Mouse (Mus musculus): Measurements from ENCODE around the gene Fat1. TPM values are rescaled to one million over a fixed set of nuclear protein-coding genes. Genes with fewer than 3 reads are reported as not detected.
"Not testable (repeated sequence)": the region's sequence is repeated elsewhere in the genome, so short reads cannot be mapped to it uniquely, and the experiment has no call there.

The Fat1 gene
- polyA plus RNA-seq, 1 experiment, result 11.5 TPM

DNA sequence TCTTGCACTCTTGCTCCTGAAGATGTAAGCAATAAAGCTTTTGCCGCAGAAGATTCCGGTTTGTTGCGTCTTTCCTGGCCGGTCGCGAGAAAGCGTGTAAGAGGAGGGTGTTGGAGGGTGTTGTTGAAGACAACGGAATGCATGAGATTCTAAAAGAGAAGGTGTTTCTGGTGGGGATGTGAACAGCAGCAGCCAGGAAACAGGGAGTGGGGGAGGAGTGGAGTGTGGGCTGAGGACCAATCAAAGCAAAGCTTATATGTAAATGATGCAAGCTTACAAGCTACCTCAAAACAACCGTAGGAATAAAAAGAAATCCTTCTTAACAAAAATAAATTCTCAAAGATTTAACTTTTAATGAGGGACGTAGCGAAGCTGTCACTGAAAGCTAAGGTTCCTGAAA, 127.1 kb downstream of the Fat1 start:
- Histone ChIP-seq H3ac (ENCODE audit: control insufficient read depth, insufficient read length) (no peak overlapping the region), H3K79me2 (ENCODE audit: control insufficient read depth, insufficient read depth) (no peaks in the 10 kb centered on the region), H3K27me3 (ENCODE audit: control insufficient read depth, insufficient read depth, insufficient read length) (no peaks in the 10 kb centered on the region), H3K4me3 (no peak overlapping the region), H3K4me2 (ENCODE audit: low read depth) (no peak overlapping the region), H3K36me3 (ENCODE audit: control insufficient read depth, insufficient read depth) (no peaks in the 10 kb centered on the region)
- no peak for TF ChIP-seq SRF (IDR thresholded peaks at IDR 0.05; ENCODE audit: control insufficient read depth, insufficient read length, low read depth)
- TF ChIP-seq CEBPB (IDR thresholded peaks at IDR 0.05; ENCODE audit: insufficient read depth, poor library complexity, severe bottlenecking), result no peak
- TF ChIP-seq POLR2AphosphoS2 (IDR thresholded peaks at IDR 0.05; ENCODE audit: insufficient read length, low read depth), result no peak
- no peak for TF ChIP-seq MAX (IDR thresholded peaks at IDR 0.05; ENCODE audit: low read depth)
- TF ChIP-seq USF1 (IDR thresholded peaks at IDR 0.05; ENCODE audit: low read depth), result no peak
- TF ChIP-seq MYOD1 (IDR thresholded peaks at IDR 0.05; ENCODE audit: control insufficient read depth in 1 of 3, insufficient read length in 2 of 3, low read depth in 2 of 3), result no peak
- TF ChIP-seq E2F4 (IDR thresholded peaks at IDR 0.05; ENCODE audit: insufficient read depth), result no peak
- TF ChIP-seq REST (IDR thresholded peaks at IDR 0.05; ENCODE audit: insufficient read depth, insufficient read length), result no peak
- no peak for TF ChIP-seq TCF3 (IDR thresholded peaks at IDR 0.05; ENCODE audit: insufficient read length, low read depth)
- TF ChIP-seq TCF12 (IDR thresholded peaks at IDR 0.05; ENCODE audit: insufficient read depth, poor library complexity, severe bottlenecking), result no peak
- TF ChIP-seq POLR2A (IDR thresholded peaks at IDR 0.05; ENCODE audit: insufficient read length, low read depth), result no peak
- no peak for TF ChIP-seq MYOG (IDR thresholded peaks at IDR 0.05; ENCODE audit: control insufficient read depth in 1 of 3, insufficient read depth in 1 of 3, insufficient read length in 2 of 3, low read depth in 2 of 3)

DNA sequence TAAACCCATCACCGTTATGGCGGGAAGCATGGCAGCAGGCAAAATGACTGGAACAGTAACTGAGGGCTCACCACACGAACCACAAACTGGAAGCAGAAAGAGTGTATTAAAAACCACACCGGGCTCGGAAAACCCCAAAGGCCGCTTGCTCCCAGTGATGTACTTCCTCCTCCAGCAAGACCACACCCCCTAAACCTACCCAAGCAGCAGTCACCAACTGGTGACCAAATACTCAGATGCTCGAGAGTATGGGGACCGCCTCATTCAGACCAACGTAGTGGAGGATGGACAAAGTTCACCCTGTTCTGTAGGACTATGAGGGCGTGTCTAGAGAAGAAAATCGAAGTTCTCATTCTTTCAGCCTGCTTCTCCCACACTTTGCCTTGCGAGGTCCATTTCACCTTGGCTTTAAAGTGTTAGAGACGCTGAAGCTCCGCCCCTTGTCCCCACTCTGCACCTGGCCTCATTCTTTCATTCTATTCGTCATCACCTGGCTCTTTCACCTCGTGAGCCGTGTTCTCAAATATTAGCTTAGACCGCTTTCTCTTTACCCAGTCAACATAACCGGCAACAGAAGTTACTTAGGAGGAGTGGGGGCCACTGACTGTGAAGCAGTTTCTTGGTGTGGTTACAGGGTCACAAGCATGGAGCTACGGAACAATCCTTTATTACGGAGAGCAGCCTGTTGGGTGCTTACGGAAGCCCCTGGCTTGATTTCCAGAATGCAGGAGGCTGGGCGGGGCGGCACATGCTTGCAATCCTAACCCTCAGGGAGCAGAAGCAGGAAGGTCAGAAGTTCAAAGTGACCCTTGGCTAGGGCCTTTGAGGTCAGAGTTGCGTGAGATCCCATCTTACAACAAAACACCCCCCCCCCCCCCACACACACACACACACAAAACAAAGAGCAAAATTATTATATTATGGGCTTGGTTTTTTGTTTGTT, 128.0 kb downstream of the Fat1 start:
- Histone ChIP-seq H3K27me3 (ENCODE audit: control insufficient read depth, insufficient read depth, insufficient read length) (no peaks in the 10 kb centered on the region), H3K4me2 (ENCODE audit: low read depth) (no peak overlapping the region), H3ac (ENCODE audit: control insufficient read depth, insufficient read length) (no peak overlapping the region), H3K79me2 (ENCODE audit: control insufficient read depth, insufficient read depth) (no peaks in the 10 kb centered on the region), H3K4me3 (no peak overlapping the region), H3K36me3 (ENCODE audit: control insufficient read depth, insufficient read depth) (no peaks in the 10 kb centered on the region)
- TF ChIP-seq USF1 (IDR thresholded peaks at IDR 0.05; ENCODE audit: low read depth), result no peak
- TF ChIP-seq TCF3 (IDR thresholded peaks at IDR 0.05; ENCODE audit: insufficient read length, low read depth), result no peak
- no peak for TF ChIP-seq SRF (IDR thresholded peaks at IDR 0.05; ENCODE audit: control insufficient read depth, insufficient read length, low read depth)
- TF ChIP-seq CEBPB (IDR thresholded peaks at IDR 0.05; ENCODE audit: insufficient read depth, poor library complexity, severe bottlenecking), result no peak
- TF ChIP-seq POLR2A (IDR thresholded peaks at IDR 0.05; ENCODE audit: insufficient read length, low read depth), result no peak
- TF ChIP-seq E2F4 (IDR thresholded peaks at IDR 0.05; ENCODE audit: insufficient read depth), result no peak
- no peak for TF ChIP-seq MYOD1 (IDR thresholded peaks at IDR 0.05; ENCODE audit: control insufficient read depth in 1 of 3, insufficient read length in 2 of 3, low read depth in 2 of 3)
- TF ChIP-seq POLR2AphosphoS2 (IDR thresholded peaks at IDR 0.05; ENCODE audit: insufficient read length, low read depth), result no peak
- TF ChIP-seq MYOG (IDR thresholded peaks at IDR 0.05; ENCODE audit: control insufficient read depth in 1 of 3, insufficient read depth in 1 of 3, insufficient read length in 2 of 3, low read depth in 2 of 3), result no peak
- no peak for TF ChIP-seq REST (IDR thresholded peaks at IDR 0.05; ENCODE audit: insufficient read depth, insufficient read length)

DNA sequence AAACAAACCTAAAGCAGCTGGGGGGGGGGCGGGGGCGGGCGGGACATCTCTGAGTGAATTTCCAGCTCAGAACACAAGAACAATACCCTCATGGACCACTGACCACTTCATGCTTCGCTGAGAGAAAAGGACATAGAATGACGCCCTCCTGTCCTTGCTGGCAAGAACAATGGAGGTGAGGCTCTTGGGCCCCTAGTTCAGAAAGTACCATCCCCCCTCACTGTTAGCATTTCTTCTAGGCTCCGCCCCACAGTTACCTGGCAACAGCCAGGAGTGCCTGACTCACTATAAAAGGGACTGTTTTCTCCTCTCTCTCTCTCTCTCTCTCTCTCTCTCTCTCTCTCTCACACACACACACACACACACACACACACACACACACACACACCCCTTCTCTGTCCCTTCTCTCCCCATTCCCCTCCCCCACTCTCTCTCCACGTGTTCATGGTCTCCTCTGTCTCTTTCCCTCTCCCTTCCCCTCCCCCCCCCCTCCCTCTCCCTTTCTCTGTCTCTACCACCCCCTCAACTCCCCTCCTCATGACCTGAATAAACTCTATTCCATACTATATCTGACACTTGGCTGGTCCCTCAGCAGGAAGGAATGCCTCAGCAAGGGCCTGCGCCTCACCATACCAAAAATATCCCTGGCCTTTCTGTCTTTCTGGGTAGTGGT, 129.1 kb downstream of the Fat1 start:
- Histone ChIP-seq H3K36me3 (ENCODE audit: control insufficient read depth, insufficient read depth) (no peaks in the 10 kb centered on the region), H3K79me2 (ENCODE audit: control insufficient read depth, insufficient read depth) (no peaks in the 10 kb centered on the region), H3ac (ENCODE audit: control insufficient read depth, insufficient read length) (no peak overlapping the region), H3K4me3 (no peak overlapping the region), H3K4me2 (ENCODE audit: low read depth) (no peak overlapping the region), H3K27me3 (ENCODE audit: control insufficient read depth, insufficient read depth, insufficient read length) (no peaks in the 10 kb centered on the region)
- TF ChIP-seq POLR2AphosphoS2 (IDR thresholded peaks at IDR 0.05; ENCODE audit: insufficient read length, low read depth) (no peak), MYOD1 (IDR thresholded peaks at IDR 0.05; ENCODE audit: control insufficient read depth in 1 of 3, insufficient read length in 2 of 3, low read depth in 2 of 3) (no peak), E2F4 (IDR thresholded peaks at IDR 0.05; ENCODE audit: insufficient read depth) (no peak), MAX (IDR thresholded peaks at IDR 0.05; ENCODE audit: low read depth) (no peak), TCF12 (IDR thresholded peaks at IDR 0.05; ENCODE audit: insufficient read depth, poor library complexity, severe bottlenecking) (no peak), REST (IDR thresholded peaks at IDR 0.05; ENCODE audit: insufficient read depth, insufficient read length) (no peak), TCF3 (IDR thresholded peaks at IDR 0.05; ENCODE audit: insufficient read length, low read depth) (no peak), MYOG (IDR thresholded peaks at IDR 0.05; ENCODE audit: control insufficient read depth in 1 of 3, insufficient read depth in 1 of 3, insufficient read length in 2 of 3, low read depth in 2 of 3) (no peak), POLR2A (IDR thresholded peaks at IDR 0.05; ENCODE audit: insufficient read length, low read depth) (no peak), SRF (IDR thresholded peaks at IDR 0.05; ENCODE audit: control insufficient read depth, insufficient read length, low read depth) (no peak), USF1 (IDR thresholded peaks at IDR 0.05; ENCODE audit: low read depth) (no peak)

DNA sequence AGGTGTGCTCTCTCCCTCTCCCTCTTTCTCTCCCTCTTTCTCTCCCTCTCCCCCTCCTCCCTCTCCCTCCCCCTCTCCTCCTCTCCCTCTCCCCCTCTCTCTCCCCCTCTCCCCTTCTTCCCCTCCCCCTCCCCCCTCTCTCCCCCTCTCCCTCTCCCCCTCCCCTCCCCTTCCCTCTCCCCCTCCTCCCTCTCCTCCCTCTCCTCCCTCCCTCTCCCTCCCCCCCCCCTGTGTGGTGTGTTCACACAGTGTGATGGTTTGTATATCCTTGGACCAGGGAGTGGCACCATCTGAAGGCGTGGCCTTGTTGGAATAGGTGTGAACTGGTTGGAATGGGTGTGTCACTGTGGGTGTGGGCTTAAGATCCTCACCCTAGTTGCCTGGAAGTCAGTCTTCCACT, 130.1 kb downstream of the Fat1 start:
- not testable (repeated sequence) for H3K4me2 ChIP-seq (ENCODE audit: low read depth); H3ac ChIP-seq (ENCODE audit: control insufficient read depth, insufficient read length); H3K27me3 ChIP-seq (ENCODE audit: control insufficient read depth, insufficient read depth, insufficient read length); H3K79me2 ChIP-seq (ENCODE audit: control insufficient read depth, insufficient read depth); H3K4me3 ChIP-seq; H3K36me3 ChIP-seq (ENCODE audit: control insufficient read depth, insufficient read depth)

All from myocyte (in vitro differentiated cells).